Mouse (Mus musculus) brain, adult 2 months (tissue): ENCODE measurements around the gene Lpp.
A peak's percentile ranks its signal among the peaks of the same experiment; 100 is the strongest.
"Not testable (repeated sequence)": the region's sequence is repeated elsewhere in the genome, so short reads cannot be mapped to it uniquely, and the experiment has no call there.

Experiments
- DNase-seq: peaks from one replicate; pipeline ENCODE4 v3.0.0; 2011; ENCODE audit warnings: low read depth, low spot score

Gene Lpp

GRCm38 (mm10) chr16:24965091-24965490, 571.8 kb downstream of the Lpp start:
- no peak for DNase-seq

- peak; percentile 57 for DNase-seq
Measured at GRCm38 (mm10) chr16:24966460-24966859, 573.2 kb downstream of the Lpp start.

- DNase-seq = peak; percentile 48
Measured at GRCm38 (mm10) chr16:24973009-24973631, 579.8 kb downstream of the Lpp start.

- DNase-seq = no peak
Measured at GRCm38 (mm10) chr16:24977771-24978170, 584.5 kb downstream of the Lpp start.

- no peak for DNase-seq
Measured at GRCm38 (mm10) chr16:24978226-24978625, 584.9 kb downstream of the Lpp start.

GRCm38 (mm10) chr16:24979391-24979790, 586.1 kb downstream of the Lpp start:
- DNase-seq = no peak

- no peak for DNase-seq
Measured at GRCm38 (mm10) chr16:24982828-24983227, 589.5 kb downstream of the Lpp start.

GRCm38 (mm10) chr16:24990331-24990730, 597.0 kb downstream of the Lpp start:
- peak; percentile 43 for DNase-seq

GRCm38 (mm10) chr16:24991059-24991541, 597.8 kb downstream of the Lpp start:
- peak; percentile 92 for DNase-seq

- no peak for DNase-seq
Measured at GRCm38 (mm10) chr16:24991995-24992394, 598.7 kb downstream of the Lpp start.

GRCm38 (mm10) chr16:24992494-24992893, 599.2 kb downstream of the Lpp start:
- peak; percentile 23 for DNase-seq

GRCm38 (mm10) chr16:25010980-25011877, 617.9 kb downstream of the Lpp start:
- DNase-seq = peak; percentile 26

GRCm38 (mm10) chr16:25012938-25013337, 619.6 kb downstream of the Lpp start:
- no peak for DNase-seq

GRCm38 (mm10) chr16:25016261-25016836, 623.0 kb downstream of the Lpp start:
- peak; percentile 93 for DNase-seq

GRCm38 (mm10) chr16:25017046-25017445, 623.7 kb downstream of the Lpp start:
- no peak for DNase-seq

GRCm38 (mm10) chr16:25021743-25022359, 628.5 kb downstream of the Lpp start:
- not testable (repeated sequence) for DNase-seq

- no peak for DNase-seq
Measured at GRCm38 (mm10) chr16:25024591-25024990, 631.3 kb downstream of the Lpp start.

GRCm38 (mm10) chr16:25026191-25026590, 632.9 kb downstream of the Lpp start:
- no peak for DNase-seq

GRCm38 (mm10) chr16:25029548-25029947, 636.2 kb downstream of the Lpp start:
- peak; percentile 20 for DNase-seq

GRCm38 (mm10) chr16:25037361-25037760, 644.1 kb downstream of the Lpp start:
- no peak for DNase-seq

GRCm38 (mm10) chr16:25038529-25038928, 645.2 kb downstream of the Lpp start:
- DNase-seq = no peak

GRCm38 (mm10) chr16:25039904-25040303, 646.6 kb downstream of the Lpp start:
- DNase-seq = peak; percentile 81
